Mouse (Mus musculus) adrenal gland, postnatal 0 days (tissue): Measurements from ENCODE around the gene Mocs3. TPM values are rescaled to one million over a fixed set of nuclear protein-coding genes. Genes with fewer than 3 reads are reported as not detected.

Experiments
- polyA plus RNA-seq: library from polyadenylated mRNA; unstranded; fragments of >200 nt; fragmentation: Nextera tagmentation; extraction: Ambion mirVana; gene quantifications from 2 replicates; pipeline ENCODE4 v1.2.1, GENCODE M21; 2015

Mocs3 gene
- 8.5 and 12.4 TPM in 2 replicates for polyA plus RNA-seq

GRCm38 (mm10) chr2:168230026-168230728, at the start of gene Mocs3, which contains the start of the genes Gm20716 and Dpm1:
TSS of gene Mocs3 (plus strand) at chr2:168230622.
TSS of gene Gm20716 (minus strand) at chr2:168230364.
TSS of gene Dpm1 (minus strand) at chr2:168230591.

GRCm38 (mm10) chr2:168206725-168207644, 23.4 kb upstream of the Mocs3 start, which contains the start of gene Adnp:
TSS of gene Adnp (minus strand) at chr2:168207112.

GRCm38 (mm10) chr2:168281582-168281981, 51.2 kb downstream of the Mocs3 start, which contains the start of gene Kcng1:
TSS of gene Kcng1 (minus strand) at chr2:168281736.

Other genes with a start within 250 kb of the Mocs3 start
- gene Ripor3, start 220.0 kb upstream of the Mocs3 start, polyA plus RNA-seq: 2.0 and 2.2 TPM in 2 replicates
- 2.6 and 2.7 TPM in 2 replicates for gene Pard6b, start 149.6 kb upstream of the Mocs3 start, polyA plus RNA-seq
- 11.4 and 15.4 TPM in 2 replicates for gene Adnp, start 23.5 kb upstream of the Mocs3 start, polyA plus RNA-seq
- 6.4 and 7.3 TPM in 2 replicates for gene Gm20716, start 258 bp upstream of the Mocs3 start, polyA plus RNA-seq
- 205 and 252 TPM in 2 replicates for gene Dpm1, start within 50 bp of the Mocs3 start, polyA plus RNA-seq
- gene Kcng1, start 51.1 kb downstream of the Mocs3 start, polyA plus RNA-seq: not detected in 2 replicates